Mouse (Mus musculus): Measurements from ENCODE around the gene Camkmt.

GRCm38 (mm10) chr17:85504888-85505287 is 414.5 kb downstream of the Camkmt start:
- TF ChIP-seq POLR2A (IDR thresholded peaks at IDR 0.05; ENCODE audit: borderline replicate concordance, extremely low read depth, insufficient read depth, insufficient read length, poor library complexity, severe bottlenecking) (no peak), CTCF (IDR thresholded peaks at IDR 0.05; ENCODE audit: borderline replicate concordance, extremely low read depth, insufficient read depth, insufficient read length) (no peak)

Data from brain, embryonic 14.5 days (tissue).